Mouse (Mus musculus) cerebellum, adult 11 months (tissue): ENCODE measurements around the gene Yju2.

ENCODE experiments used
- DNase-seq: peaks from one replicate; pipeline ENCODE4 v3.0.0; 2022

Yju2 gene

GRCm38 (mm10) chr17:55960791-55961190 lies 1.9 kb downstream of the Yju2 start:
- peak; percentile 39 for DNase-seq

- DNase-seq = peak; percentile 16
Observed at GRCm38 (mm10) chr17:55961631-55962030, 2.7 kb downstream of the Yju2 start.

- peak; percentile 21 for DNase-seq
Observed at GRCm38 (mm10) chr17:55963171-55963570, 4.3 kb downstream of the Yju2 start.

DNA sequence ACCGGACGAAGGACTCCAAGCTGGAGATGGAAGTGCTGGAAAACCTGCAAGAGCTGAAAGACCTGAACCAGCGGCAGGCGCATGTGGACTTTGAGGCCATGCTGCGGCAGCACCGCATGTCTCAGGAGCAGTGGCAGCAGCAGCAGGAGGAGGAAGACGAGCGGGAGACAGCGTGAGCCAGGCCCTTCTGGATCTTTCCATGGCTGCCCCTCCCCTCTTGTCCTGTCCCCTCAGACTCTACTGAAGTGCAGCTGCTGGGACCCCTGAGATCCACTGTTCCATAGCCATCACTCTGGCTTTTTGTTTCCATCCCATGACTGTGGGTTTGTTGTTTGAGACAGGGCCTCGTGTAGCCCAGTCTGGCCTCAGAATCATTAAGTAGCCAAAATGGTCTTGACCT lies 5.6 kb downstream of the Yju2 start:
- DNase-seq = no peak

- DNase-seq = no peak
Observed at GRCm38 (mm10) chr17:55964996-55965395, 6.1 kb downstream of the Yju2 start.

GRCm38 (mm10) chr17:55967186-55967585 lies 8.3 kb downstream of the Yju2 start:
- no peak for DNase-seq

DNA sequence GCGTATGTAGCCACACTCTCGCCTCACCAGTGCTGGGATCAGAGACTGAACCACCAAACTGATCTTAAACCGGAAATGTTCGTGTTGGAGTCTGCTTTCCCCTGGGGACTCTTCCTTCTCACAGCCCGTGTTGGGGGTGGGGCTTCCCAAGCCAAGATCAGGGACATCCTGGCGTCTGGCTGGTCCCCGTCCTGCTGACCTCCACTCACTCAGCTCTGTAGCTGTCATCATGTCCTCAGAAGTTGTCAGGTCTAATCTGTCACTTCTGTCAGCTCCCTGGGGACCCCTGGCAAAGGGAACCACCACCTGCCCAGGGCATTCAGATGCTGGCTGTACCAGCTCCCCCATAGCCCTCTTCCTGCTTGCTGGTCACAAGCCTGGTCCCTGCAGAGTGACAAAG lies 9.3 kb downstream of the Yju2 start:
- DNase-seq = no peak

DNA sequence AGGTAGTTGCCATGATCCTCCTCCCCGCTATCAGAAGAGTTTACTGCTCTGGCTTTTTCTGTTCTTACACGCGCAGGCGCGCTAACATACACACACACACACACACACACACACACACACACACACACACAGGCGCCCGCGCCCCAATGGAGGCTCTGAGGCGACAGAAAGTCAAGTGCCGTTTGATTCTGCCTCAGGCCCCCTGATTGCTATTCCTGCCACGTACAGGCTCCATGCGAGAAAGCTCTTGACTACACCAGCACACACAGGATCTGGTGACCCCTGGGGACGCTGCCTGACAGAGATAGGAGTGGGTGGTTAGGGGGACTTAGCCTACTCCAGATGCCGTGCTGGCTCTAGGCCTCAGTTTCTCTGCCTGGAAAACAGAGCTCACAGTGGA lies 10.7 kb downstream of the Yju2 start:
- no peak for DNase-seq

DNA sequence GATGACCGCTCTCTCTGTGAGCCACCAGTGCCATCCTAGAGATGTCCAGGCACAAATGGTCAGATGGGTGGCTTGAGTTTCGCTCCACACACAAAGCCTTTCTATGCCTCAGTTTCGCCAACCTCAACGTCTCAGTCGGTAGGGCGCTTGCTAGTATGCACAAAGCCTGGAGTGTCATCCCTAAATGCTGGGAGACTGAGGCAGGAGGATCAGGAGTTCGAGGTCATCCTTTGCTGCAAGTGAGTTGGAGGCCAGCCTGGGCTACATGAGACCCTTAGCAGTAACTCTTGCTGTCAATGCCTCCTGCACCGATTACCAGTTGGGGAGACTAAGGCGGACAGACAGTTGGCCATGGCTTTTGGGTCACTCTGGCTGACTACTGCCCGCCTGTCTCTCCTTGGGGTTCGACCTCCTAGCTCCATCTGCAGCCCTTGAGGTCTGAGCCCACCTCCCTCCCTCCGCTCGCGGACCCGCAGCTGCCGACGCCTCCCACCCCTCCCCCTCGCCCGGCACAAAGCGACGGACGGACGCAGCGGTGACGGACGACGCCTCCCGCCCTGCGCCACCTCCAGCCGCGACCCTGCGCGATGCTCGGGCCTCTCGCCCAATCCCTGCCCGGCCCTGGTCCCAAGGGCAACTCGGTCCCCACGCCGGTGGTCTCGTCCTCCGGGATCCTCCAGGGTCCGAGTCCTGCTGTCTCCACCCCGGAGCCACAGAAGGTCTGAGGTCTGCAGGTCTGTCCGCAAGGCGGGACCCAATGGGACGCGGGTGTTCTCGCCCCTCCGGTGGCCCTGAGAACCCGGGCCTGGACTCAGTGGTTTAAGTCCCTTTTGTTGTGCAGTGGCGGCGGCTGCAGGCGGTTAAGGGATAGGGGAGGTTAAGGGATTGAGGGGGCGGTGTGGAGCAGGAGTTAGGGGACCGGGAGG lies 11.3 kb downstream of the Yju2 start, which contains the start of gene Shd:
Gene Shd (plus strand): TSS at position 502 of the 926 bp plus-strand sequence.
- DNase-seq = peak; percentile 62

GRCm38 (mm10) chr17:55971453-55971852 lies 12.6 kb downstream of the Yju2 start:
- no peak for DNase-seq

DNA sequence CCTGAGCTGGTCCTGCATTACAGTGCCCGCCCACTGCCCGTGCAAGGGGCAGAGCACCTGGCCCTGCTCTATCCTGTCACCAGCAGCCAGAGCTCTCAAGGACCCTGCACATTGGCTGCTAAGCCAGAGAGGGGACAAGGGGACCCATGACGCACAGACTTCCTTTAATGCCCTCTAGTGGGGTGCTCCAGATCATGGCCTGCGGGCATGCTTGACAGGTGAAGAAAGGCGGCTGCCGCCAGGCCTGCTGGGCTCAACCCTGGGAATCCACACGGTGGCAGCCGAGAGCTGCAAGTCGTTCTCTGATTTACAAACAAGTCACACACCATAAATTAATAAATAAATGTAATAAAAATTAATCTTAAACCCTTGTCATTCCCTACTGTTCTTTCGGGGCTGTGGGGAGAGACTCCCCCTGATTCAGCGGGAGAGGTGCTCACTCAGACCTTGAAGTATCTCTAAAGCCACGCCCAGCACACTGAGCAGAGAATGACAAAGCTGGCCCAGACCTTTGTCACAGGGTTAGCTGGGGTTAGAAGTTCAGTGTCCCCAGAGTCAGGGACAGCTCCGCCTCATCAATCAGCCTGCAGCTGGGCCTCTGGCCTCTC lies 17.5 kb downstream of the Yju2 start:
- peak; percentile 84 for DNase-seq

GRCm38 (mm10) chr17:55977301-55977700 lies 18.4 kb downstream of the Yju2 start:
- no peak for DNase-seq

DNA sequence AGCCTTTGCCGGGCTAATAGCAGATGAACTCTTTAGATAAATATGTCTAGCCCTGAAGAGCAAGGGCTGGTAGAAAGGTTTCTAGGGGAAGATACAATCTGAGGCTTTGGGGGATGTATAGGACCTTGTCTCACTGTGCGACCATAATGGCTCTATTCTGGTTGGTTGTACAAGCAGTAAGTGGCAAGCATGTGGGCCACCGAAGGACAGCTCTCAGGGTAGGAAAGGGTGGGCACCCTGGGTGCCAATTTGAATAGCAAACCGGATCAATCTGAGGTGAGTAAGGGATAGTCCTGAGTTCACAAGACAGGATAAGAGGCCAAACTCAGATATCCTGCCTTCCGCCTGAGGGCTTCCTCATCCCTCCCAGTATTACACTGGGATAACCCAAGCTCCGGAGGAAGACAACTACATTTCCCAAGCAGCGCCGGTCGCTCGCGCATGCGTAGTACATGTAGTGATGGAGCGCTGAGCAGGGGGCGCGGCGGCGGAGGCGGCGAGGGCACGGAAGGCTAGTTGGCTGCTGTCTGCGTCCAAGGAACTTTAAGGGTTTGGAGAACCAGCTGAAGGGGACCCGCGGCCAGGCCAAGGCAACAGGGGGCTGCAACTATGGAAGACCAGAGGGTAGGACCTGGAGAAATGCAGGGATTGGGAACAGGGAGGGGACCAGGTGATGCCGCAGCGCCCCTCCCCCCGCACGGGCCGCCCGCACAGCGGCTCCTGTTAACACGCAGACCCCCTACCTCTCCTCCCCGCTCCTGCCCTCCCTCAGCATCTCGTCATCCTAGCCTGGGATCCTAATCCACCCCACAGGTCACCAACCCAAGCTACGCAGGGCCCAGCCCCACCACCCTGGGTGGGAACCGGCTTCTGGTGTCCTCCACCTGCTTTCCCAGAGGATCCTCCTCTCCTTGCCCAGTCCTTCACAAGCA lies 27.4 kb downstream of the Yju2 start, which contains the start of gene Fsd1:
Gene Fsd1 (plus strand): TSS at position 480 of the 932 bp plus-strand sequence.
- peak; percentile 86 for DNase-seq

DNA sequence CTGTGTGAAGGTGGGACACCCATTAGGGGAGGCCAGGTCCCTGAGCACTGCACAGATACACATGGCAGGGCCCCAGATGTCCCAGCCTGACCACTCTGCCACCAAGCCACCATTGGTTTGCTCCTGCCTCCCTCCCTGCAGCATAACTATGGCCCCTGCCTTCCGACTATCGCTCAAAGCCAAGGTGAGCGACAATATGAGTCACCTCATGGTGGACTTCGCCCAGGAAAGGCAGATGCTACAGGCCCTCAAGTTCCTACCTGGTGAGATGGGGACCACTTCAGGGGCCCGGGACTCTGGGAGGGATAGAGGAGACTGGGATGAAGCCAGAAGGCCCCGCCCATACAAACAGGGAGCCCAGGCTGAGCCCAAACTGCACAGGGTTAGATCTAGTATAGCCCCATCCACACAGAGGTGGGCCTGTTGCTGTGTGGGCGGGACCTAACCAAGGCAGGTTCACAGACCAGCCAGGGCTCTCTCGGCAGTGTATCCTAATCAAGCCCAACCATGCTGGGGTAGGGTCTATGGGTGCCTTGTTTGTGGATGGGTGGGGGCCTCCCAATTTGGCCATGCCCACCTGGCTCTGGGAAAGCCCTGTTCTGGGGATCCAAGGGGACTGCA lies 31.5 kb downstream of the Yju2 start:
- DNase-seq = no peak

- DNase-seq = no peak
Observed at GRCm38 (mm10) chr17:55996007-55996406, 37.1 kb downstream of the Yju2 start.

DNA sequence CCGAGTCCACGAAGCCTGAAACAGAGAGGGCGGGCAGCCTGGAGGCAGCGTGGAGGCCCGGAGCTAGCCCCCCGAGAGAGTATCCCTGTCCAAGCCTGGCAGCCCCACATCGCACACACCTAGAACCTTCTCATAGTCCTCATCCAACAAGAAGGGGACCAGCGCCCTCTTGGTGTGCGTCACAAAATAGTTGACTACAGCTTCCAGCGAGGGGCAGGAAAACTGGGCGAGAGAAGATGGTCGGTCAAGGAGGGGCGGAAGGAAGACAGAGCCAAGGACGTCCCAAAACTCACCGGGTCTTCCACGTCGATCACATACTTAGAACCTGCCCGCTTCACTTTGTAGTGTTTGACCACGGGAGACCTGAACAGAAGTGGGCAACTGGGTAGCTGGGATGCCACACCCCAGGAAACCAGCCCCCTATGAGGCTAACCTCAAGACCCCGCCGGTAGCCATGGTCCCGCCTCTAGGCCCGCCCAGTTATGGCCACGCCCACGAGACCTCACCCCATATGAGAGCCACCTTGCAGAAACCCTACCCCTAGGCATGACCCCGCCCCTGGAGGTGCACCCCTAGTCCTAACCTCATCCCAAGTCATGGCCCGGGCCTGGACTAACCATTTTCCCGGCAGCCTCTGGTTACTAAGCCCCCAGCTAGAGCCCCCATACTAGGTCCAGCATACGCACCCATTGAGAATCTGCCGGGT lies 41.0 kb downstream of the Yju2 start:
- DNase-seq = no peak

- no peak for DNase-seq
Observed at GRCm38 (mm10) chr17:56003000-56003399, 44.1 kb downstream of the Yju2 start.

DNA sequence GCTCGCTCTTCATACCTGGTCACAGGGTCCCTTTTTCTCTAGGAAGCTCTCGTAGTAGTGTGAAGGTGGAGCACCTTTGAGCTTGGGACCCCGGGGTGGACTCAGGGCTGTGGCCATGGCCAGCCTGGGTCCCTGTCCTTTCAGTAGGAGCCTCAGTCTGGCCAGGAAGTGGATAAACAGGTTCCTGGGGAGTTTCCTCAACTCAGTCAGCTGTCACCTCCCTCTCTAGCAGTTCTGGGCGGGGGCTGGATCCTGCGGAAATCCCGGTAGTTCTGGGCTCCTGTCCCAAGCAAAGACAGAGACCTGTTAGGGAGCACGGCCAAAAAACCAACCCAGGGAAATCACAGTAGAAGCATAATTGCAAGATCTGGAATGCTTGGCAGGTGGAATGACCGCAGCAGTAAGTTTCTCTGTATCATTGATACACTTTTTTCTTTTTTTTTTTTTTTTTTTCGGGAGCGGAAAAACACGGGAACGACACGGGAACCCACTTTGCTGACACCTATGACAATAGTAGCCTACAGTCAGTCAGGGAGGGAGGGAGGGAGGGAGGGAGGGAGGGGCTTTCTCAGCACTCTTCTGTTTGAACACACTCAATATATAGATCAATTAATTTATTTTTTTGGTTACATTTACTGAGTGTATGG lies 46.6 kb downstream of the Yju2 start, which contains the start of the genes Stap2 and Mpnd:
Gene Stap2 (minus strand): TSS at position 170 of the 647 bp plus-strand sequence.
Gene Mpnd (plus strand): TSS at position 297 of the 647 bp plus-strand sequence.
- no peak for DNase-seq

GRCm38 (mm10) chr17:56006956-56007355 lies 48.1 kb downstream of the Yju2 start:
- DNase-seq = no peak

GRCm38 (mm10) chr17:56007444-56008355 lies 48.8 kb downstream of the Yju2 start:
- DNase-seq = no peak
